Mouse (Mus musculus) natural killer cell, adult 2 months (primary cell): ENCODE data around the gene Rps6.

Source experiments
- DNase-seq, 2 experiments: peaks; one replicate each; pipeline ENCODE4 v3.0.0; 2022; ENCODE audit warnings: low spot score in 2 of 2

Gene Rps6

DNA sequence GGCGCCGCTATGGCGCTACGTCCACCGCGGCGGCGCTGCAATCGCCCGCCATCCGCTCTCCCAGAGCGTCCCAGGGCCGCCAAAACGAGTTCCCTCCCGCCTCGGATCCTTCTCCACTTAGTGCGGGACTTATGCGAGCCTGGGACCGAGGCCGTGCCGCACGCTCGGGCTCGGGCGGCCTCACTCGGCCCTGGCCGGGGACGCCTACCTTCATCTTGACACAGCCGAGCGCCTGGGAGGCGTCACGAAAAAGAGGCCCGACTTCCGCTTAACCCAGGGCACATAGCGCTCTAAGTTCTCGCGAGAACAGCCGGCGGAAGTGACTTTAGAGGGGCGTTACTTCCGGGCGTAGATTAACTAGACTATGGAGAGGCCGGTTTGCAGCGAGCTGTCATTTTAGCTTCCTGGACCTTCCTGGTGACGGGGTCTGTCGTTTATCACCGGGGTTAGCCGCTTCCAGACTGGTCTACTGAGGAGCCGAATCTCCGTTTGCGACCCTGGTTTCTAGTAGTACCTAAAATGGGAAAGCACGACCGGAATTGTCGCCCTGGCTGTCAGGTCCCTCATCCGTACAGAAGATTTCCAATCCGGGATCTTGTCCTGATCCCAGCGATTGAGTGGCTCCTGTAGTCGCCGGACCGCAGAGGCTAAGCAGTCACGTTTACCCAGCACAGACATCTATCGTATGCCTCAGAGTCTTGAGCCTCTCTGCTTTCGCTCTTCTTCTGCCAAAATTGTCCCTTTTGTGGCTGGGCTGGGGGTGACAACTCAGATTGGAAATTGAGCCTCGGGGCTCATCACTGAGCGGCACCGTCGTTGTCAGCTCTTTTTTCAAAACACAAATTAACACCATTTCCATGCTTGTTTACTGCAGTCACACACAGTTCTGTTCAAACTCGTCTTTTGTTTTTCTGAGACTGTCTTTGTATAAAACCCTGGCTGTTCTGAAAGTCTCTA lies at the start of gene Rps6:
Gene Rps6, minus strand, starts transcription at position 300 of the 957 bp plus-strand sequence.
- peak; percentile 96 for DNase-seq

GRCm38 (mm10) chr4:86905869-86906268 lies 48.7 kb upstream of the Rps6 start:
- DNase-seq, result no peak

DNA sequence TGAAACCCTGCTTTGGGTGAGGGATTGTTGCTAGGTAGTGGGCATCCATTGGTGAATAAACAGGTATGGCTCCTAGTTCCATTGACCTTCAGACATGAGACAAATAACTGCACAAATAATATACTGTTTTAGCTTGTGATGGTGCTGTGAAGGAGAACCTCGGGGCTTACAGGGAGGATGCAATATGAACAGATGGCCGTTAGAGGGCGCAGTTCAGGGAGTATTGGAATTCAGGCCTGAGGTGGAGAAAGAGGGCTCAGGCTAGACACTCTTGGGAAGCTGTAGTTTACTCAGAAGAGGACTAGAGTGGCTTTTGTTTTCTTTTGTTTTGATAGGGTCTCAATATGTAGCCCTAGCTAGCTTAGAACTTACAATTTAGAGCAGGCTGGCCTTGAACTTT lies 47.8 kb upstream of the Rps6 start:
- DNase-seq, result no peak

GRCm38 (mm10) chr4:86902351-86902750 lies 45.1 kb upstream of the Rps6 start:
- DNase-seq, result no peak

DNA sequence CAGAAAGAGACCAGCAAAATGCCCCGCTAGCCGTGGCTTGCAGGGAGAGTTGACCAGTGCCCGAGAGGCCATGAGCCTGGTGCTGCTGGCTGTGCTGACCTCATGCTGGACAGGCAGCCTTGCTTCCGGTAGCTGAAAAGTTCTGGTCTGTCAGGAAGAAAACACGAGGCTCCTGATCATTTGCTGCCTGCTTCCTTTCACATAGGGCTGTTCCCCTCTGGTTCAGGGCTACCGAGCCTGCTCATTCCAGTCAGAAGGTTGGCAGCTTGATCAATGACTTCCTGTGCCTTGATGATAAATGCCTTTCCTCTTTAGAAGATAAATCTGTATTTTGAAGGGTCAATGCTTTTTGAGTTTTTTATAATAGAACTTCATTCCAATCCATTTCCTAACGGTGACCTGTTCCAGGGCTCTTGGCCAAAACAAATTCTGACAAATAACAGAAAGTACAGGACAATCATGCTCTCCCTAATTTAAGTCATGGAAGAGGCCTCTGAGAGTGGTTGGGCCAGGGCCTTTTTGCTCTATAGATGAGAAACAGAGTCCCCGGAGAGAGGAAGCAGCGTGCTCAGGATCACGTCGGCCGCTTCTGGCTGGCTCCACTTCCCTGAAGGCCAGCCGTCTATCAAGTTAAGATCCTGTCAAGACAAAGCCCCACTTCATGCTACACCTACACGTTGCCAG lies 41.7 kb upstream of the Rps6 start:
- DNase-seq, result no peak

DNA sequence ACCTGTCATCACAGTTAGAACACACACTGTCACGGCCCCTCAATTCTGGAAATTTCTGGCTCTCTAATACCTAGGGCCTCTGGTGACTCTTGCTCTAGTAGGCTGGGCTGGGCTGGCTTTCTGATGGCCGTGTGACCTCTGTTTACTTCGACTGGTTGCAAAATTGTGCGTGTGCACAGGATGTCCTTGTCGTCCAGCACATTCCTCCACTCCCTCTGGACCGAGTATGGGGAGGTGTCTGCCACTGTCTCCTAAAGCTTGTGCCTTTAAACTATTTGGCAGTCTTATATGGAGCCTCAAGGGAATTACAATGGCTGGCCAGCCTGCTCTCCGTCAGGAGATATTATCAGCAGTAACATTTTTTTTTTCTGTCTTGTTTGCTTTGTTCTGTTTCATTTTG lies 40.2 kb upstream of the Rps6 start:
- no peak for DNase-seq

GRCm38 (mm10) chr4:86887879-86888278 lies 30.7 kb upstream of the Rps6 start:
- peak in 1 of 2 experiments; percentile 17 for DNase-seq

GRCm38 (mm10) chr4:86886160-86886878 lies 29.1 kb upstream of the Rps6 start:
- DNase-seq, result peak; percentile 36 to 57

GRCm38 (mm10) chr4:86885790-86886159 lies 28.6 kb upstream of the Rps6 start:
- DNase-seq, result no peak

DNA sequence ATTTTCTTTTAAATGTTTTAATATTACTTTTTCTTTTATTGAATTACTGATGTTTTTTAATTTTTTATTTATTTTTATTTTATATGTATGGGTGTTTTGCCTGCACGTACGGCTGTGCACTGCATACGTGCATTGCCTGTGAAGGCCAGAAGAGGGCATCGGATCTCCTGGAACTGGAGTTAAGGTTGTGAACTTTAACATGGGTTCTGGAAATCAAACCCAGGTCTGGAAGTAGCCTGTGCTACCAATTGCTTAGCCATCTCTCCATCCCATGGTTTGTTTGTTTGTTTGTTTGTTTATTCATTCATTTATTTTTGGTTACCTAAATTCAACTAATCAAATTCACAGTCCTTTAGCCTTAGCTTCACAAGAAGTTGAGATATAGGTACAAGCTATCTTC lies 27.7 kb upstream of the Rps6 start:
- DNase-seq, result peak; percentile 21 to 48

DNA sequence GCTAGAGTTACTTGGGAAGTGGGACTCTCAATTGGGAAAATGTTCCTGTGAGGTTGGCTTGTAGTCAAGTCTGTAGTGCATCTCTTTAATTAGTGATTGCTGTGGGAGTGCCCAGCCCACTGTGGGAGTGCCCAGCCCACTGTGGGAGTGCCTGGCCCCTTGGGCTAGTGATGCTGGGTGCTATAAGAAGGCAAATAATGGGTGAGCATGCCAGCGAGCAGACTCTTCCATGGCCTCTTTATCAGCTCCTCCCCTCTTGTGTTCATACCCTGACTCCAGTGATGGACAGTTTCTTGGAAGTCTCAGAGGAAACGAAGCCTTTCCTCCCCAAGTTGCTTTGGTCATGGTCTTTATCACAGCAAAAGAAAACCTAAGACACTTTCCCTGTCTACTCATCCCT lies 25.2 kb upstream of the Rps6 start:
- no peak for DNase-seq

DNA sequence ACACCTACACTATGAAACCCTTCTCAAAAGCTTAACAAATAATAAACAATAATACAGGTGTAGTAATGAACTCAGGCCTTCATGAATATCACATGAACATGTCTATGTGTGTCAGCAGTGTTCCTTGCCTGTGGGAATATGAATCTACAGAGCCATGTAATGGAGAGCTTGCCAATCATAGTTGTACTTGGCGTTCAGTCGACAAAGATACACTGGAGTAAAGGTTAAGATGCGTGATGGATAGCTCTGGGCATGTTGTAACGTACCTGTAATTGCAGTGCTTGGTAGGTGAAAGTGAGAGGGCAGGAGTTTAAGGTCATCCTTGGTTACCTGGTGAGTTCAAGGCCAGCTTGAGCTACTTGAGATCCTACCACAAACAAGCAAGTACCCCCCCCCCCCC lies 24.0 kb upstream of the Rps6 start:
- no peak for DNase-seq

DNA sequence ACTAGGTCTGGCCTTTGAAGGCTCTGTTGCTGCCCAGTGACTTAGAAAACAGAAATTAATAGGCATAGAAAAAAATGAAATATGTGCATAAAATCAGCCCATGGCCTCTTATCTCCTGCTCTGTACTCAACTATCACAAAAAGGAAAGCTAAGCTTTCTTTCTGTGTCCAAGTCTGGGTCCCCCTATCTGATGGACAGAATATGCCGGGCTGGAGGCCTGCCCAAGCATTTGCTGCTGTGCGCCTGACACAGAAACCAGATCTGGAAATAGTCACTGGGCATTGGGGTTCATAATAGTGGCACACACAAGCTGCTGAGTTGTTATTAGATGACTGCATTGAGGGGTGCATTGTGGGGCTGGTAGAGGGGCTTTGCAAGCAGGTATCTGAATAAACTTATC lies 22.3 kb upstream of the Rps6 start:
- no peak for DNase-seq

GRCm38 (mm10) chr4:86874146-86874847 lies 17.1 kb upstream of the Rps6 start, which contains the start of gene Acer2:
Acer2 (plus strand) TSS chr4:86874396.
- peak; percentile 88 to 90 for DNase-seq

DNA sequence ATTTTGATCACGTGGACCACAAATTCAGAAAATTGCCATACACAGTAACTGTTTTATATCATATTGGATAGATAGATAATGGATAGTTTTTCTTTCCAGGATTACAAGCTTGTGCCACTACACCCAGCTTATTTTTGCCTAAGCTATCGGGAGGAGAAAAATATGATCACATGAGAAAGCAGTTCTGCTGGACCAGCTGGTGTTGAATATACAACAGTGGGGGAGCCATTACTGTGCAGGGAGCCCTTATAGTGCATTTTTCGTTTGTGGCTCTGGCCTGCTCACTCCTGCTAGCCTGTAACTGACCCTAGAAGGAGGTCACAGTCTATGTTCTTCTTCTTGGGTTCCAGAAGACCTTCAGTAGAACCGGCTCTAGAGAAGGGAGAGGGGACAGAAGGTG lies 15.9 kb upstream of the Rps6 start:
- DNase-seq, result no peak

DNA sequence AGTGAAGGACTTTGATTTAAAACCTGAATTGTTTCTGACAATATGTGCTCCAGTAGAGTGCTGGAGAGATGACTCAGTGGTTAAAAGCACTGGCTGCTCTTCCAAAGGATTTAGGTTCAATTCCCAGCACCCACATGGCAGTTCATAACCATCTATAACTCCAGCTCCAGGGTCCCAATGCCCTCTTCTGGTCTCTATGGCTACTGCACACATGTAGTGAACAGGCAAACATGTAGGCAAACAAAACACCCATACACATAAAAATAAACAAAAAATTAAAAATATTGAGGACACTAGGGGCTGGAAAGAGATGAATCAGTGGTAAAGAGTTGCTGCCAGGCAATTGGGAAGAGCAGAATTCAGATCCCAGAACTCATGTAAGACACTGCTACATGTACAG lies 14.8 kb upstream of the Rps6 start:
- DNase-seq, result no peak

DNA sequence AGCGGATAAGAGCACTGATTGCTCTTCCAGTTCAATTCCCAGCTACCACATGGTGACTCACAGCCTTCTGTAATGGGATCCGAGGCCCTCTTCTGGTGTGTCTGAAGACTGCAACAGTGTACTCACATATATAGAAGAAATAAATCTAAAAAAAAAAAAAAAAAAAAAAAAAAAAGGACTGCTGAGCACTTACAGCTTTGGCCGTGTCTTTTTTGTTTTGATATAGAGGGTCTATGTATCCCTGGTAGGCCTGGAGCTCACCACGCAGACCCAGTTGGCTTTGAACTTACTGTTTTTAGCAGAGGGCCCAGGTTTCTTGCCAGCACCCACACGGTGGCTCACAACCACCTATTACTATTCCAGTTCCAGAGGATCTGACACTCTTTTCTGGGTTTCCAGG lies 6.9 kb upstream of the Rps6 start:
- no peak for DNase-seq

- DNase-seq, result no peak
Measured at GRCm38 (mm10) chr4:86858070-86858440, 843 bp upstream of the Rps6 start.

- DNase-seq, result no peak
Measured at GRCm38 (mm10) chr4:86856304-86857112, 704 bp downstream of the Rps6 start.

DNA sequence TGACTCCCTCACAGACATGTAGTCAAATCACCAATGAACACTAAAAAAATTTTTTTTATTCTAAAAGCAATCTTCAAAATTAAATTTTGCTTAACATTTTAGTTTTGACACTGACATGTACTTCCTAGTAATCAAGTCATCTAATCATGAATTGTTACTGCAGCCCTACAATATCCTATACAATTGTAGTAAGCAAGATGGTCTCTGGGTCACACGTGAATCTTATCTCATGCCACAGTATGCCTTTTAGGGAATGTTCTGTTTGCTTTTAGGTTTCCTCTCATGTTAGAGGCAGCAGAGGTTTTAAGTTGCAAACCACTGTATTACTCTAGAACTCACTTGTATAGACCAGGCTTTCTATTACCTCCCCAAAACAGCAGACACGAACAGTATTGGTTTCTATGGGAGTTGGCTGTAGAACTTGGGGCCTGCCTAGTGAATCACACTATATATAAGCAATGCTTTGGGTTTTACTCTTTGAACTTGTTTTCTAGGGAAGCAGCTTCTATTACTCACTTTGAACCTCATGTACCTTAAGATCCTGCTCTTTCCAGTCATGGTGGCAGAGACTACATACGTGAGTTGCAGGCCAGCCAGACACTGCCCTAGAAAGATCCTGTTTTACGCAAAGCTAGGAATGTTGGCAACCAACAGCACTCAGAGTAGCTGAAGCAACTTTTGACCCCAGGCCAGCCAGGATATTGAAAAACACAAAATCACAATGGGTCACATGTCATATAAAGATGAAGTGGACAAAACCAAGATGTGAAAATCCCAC lies 4.2 kb downstream of the Rps6 start:
- DNase-seq, result no peak
